Mouse (Mus musculus) heart, embryonic 11.5 days (tissue): Measurements from ENCODE around the gene Polr3h. TPM values are rescaled to one million over a fixed set of nuclear protein-coding genes. Genes with fewer than 3 reads are reported as not detected.
"Not testable (repeated sequence)": the region's sequence is repeated elsewhere in the genome, so short reads cannot be mapped to it uniquely, and the experiment has no call there.

Experiments
- ATAC-seq: fragments of 200-750 bp; cut with Nextera tagmentation; replicated peaks from 2 replicates; pipeline ENCODE4 v1.8.0; 2017; ENCODE audit warnings: moderate library complexity; ENCODE audit not compliant: insufficient number of reproducible peaks, low FRiP score, low TSS enrichment
- H3K27ac ChIP-seq: fragments of 300-500 bp; sonication (generic); 2 replicates; pipeline ENCODE4 v1.5.1; 2014; ENCODE audit warnings: mild to moderate bottlenecking, low read depth, low read length
- H3K27me3 ChIP-seq: fragments of 300-500 bp; sonication (generic); 2 replicates; pipeline ENCODE4 v1.6.1; 2014; ENCODE audit warnings: mild to moderate bottlenecking, low read length, mixed read lengths; ENCODE audit not compliant: control insufficient read depth, insufficient read depth
- H3K36me3 ChIP-seq: fragments of 300-500 bp; sonication (generic); 2 replicates; pipeline ENCODE4 v1.6.1; 2014; ENCODE audit warnings: mild to moderate bottlenecking, low read length, moderate library complexity, mixed read lengths; ENCODE audit not compliant: control insufficient read depth, insufficient read depth
- H3K4me1 ChIP-seq: fragments of 300-500 bp; sonication (generic); 2 replicates; pipeline ENCODE4 v1.6.1; 2014; ENCODE audit warnings: low read length; ENCODE audit not compliant: control insufficient read depth, insufficient read depth
- H3K4me2 ChIP-seq: fragments of 300-500 bp; sonication (generic); 2 replicates; pipeline ENCODE4 v1.6.1; 2014; ENCODE audit warnings: mild to moderate bottlenecking, moderate library complexity
- H3K4me3 ChIP-seq: fragments of 300-500 bp; sonication (generic); 2 replicates; pipeline ENCODE4 v1.5.1; 2014; ENCODE audit warnings: low read depth, low read length
- H3K9ac ChIP-seq: fragments of 300-500 bp; sonication (generic); 2 replicates; pipeline ENCODE4 v1.6.1; 2014; ENCODE audit warnings: mild to moderate bottlenecking, low read depth, low read length, moderate library complexity
- H3K9me3 ChIP-seq: fragments of 300-500 bp; sonication (generic); replicated peaks from 2 replicates; pipeline ENCODE4 v1.6.1; 2016; ENCODE audit warnings: low read length; ENCODE audit not compliant: control insufficient read depth
- WGBS: fragments of 180-500 bp; shearing (Covaris S2); extraction: QIAGEN DNeasy Blood & Tissue Kit; methylation state at CpG from one replicate; pipeline ENCODE4 v1.1.7; 2014; ENCODE audit not compliant: insufficient replicate concordance; 5-methylcytosine and 5-hydroxymethylcytosine counted together
- polyA plus RNA-seq: library from polyadenylated mRNA; unstranded; fragments of >200 nt; fragmentation: Nextera tagmentation; extraction: Ambion mirVana; gene quantifications from 2 replicates; pipeline ENCODE4 v1.2.1, GENCODE M21; 2014

The Polr3h gene
- polyA plus RNA-seq: 120 and 121 TPM in 2 replicates

DNA sequence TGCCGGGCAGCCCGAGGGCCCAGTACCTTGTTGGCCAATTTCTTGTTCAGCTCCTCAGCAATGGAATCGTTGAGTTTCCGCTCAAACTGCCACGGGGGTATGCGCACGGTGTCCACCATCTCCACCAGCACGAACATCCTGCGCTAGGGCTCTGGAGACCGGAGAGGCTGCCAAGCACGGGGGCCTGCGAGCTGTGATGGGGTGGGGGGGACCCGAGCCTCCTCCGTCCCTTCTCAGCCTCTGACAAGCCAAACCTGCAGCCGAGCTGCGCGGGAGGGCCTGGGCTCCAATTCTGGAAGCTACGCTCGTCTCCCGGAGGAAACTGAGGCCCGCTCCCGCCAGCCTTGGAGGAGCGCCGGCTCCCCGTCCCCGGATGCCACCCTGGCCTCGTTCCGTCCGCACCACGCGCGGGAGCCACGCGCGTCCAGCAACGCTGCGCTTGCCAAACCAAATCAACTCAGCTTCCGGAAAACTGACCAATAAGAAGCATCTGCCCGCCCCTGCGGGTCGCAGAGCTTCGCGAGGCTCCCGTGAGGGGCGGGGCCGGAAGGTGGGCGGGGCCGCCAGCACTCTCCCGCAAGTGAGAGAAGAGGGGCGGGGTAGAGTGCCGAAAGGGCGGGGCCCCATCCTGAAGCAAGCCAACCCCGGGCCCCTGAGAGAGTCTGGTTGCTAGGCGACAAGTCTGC lies at the start of gene Polr3h:
Gene Polr3h, minus strand, starts transcription at position 481 of the 686 bp plus-strand sequence.
- no peaks in the 10 kb centered on the region for H3K36me3 ChIP-seq
- H3K4me3 ChIP-seq: peak within 1 kb of the TSS; percentile 85
- H3K4me2 ChIP-seq: peak within 1 kb of the TSS; percentile 94
- WGBS: under 1% methylated on average over 52 of the region's 54 CpGs
- peak within 1 kb of the TSS; percentile 83 for H3K9ac ChIP-seq
- H3K9me3 ChIP-seq: no peaks in the 10 kb centered on the region
- peak within 1 kb of the TSS; percentile 1; the same call in 1 of the 2 replicates for H3K27ac ChIP-seq
- no peaks in the 10 kb centered on the region for H3K27me3 ChIP-seq
- peak; percentile 93 for ATAC-seq
- H3K4me1 ChIP-seq: peaks cover 14% of the 10 kb centered on the region

DNA sequence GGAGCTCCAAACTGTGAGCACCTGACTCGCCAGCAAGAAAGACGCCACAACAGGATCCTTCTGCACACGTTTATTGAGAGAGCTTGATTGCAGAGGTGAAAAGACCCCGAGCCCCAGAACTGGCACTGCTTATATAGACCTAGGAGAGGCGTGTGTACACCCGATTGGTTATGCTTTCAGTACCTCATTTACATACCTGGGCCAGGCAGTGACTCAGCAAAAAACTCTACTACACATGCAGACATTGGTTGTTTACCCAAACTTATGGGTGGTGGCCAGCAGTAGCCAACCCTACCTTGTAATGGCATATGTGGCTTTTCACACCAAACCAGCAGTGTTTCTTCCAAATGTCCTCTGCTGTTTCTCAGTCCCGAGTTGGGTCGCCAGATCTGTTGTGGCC lies 49.1 kb upstream of the Polr3h start:
- WGBS: 90% methylated on average over 8 of the region's 8 CpGs
- H3K4me1 ChIP-seq, H3K4me2 ChIP-seq, H3K9me3 ChIP-seq, H3K4me3 ChIP-seq, ATAC-seq, H3K27ac ChIP-seq, H3K36me3 ChIP-seq, H3K27me3 ChIP-seq, H3K9ac ChIP-seq: not testable (repeated sequence)

DNA sequence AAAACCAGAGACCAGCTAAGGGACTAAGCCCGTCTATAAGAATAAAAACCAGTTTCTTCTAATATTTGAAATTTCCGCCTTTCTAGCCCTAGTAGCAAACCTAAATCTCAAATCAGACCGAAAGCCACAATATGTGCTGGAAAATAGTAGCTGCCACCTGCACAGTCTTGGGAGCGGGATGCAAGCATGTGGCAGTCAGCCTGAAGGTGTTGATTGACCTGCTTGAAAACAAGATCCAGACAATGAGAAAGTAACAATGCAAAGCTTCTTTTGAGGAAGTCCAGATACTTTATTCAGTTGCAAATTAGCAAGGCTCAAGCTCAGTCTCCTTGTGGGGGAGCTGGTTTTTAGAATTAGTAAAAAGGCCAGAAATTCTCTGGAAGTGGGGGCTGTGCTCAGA lies 44.5 kb upstream of the Polr3h start:
- H3K36me3 ChIP-seq, H3K4me3 ChIP-seq, H3K4me2 ChIP-seq, ATAC-seq, H3K9ac ChIP-seq, H3K27ac ChIP-seq, H3K4me1 ChIP-seq, H3K27me3 ChIP-seq, H3K9me3 ChIP-seq: not testable (repeated sequence)
- 83% methylated on average over 4 of the region's 4 CpGs for WGBS

DNA sequence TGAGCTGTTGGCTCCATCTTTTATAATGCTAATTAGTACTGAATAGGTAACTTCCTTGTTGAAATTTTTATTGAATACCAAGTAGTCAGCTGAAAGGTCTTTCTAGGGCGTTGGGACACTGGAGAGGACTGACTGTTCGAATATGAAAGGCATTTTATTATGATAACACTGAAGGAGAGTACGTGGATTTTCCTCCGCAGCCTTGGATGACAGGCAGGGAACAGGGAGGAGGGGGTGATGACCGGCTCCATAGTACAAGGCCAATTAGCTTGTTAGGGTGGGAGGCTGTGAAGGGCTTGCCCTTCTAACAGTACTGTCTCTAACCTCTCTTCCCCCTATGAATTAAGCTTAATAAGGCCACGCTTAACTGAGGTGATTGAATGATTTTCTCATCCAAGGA lies 43.6 kb upstream of the Polr3h start:
- H3K4me2 ChIP-seq, H3K4me1 ChIP-seq, H3K27me3 ChIP-seq, H3K36me3 ChIP-seq, H3K27ac ChIP-seq, H3K9ac ChIP-seq, H3K4me3 ChIP-seq, ATAC-seq, H3K9me3 ChIP-seq: not testable (repeated sequence)
- WGBS: 71% methylated on average over 6 of the region's 6 CpGs

DNA sequence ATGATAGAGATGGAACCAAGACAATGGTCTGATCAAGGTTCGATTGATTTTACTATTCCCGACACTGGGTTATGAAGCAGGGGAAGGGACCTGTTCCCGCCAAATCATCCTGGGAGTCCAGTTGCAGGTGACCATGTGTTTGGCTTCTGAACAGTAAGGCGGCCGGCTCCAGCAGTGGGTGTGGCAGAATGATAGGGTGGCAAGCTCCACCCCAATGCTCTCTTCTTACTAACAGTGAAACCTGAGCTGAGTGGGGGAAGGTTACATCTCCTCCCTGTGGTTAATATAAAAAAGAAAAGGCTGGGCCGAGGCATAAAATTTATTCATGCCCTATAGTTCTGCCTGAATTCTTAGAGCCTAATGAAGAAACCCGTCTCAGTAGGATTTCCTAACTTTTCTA lies 43.1 kb upstream of the Polr3h start:
- H3K4me1 ChIP-seq: no peaks in the 10 kb centered on the region
- ATAC-seq: no peak
- no peak overlapping the region for H3K9ac ChIP-seq
- H3K36me3 ChIP-seq: no peaks in the 10 kb centered on the region
- 54% methylated on average over 7 of the region's 7 CpGs for WGBS
- no peaks in the 10 kb centered on the region; the same call in 1 of the 2 replicates for H3K9me3 ChIP-seq
- no peak overlapping the region for H3K27ac ChIP-seq
- no peaks in the 10 kb centered on the region for H3K27me3 ChIP-seq
- no peak overlapping the region for H3K4me2 ChIP-seq
- no peak overlapping the region for H3K4me3 ChIP-seq

DNA sequence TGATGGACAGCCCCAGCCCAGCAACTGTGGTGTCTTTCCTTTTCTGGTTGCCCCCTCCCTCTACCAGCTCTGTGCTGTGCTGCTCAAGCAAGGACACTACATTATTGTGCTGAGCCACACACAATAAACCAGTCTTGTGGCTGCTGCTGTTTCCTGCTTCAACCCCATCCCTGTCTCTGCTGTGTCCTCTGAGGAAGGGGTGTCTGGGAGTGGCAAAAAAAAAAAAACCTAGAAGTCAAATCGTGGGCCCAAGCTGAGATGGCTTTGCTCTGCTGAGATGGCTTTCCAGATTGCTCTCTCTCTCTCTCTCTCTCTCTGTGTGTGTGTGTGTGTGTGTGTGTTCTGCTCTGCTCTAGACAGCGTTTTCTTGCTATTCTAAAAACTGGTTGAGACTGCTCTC lies 42.4 kb upstream of the Polr3h start:
- H3K4me2 ChIP-seq: no peak overlapping the region
- ATAC-seq: no peak
- no peak overlapping the region for H3K27ac ChIP-seq
- H3K36me3 ChIP-seq: no peaks in the 10 kb centered on the region
- no peaks in the 10 kb centered on the region for H3K4me1 ChIP-seq
- no peaks in the 10 kb centered on the region; the same call in 1 of the 2 replicates for H3K9me3 ChIP-seq
- no peaks in the 10 kb centered on the region for H3K27me3 ChIP-seq
- no peak overlapping the region for H3K4me3 ChIP-seq
- no peak overlapping the region for H3K9ac ChIP-seq
- WGBS: 60% methylated on average over 2 of the region's 2 CpGs

DNA sequence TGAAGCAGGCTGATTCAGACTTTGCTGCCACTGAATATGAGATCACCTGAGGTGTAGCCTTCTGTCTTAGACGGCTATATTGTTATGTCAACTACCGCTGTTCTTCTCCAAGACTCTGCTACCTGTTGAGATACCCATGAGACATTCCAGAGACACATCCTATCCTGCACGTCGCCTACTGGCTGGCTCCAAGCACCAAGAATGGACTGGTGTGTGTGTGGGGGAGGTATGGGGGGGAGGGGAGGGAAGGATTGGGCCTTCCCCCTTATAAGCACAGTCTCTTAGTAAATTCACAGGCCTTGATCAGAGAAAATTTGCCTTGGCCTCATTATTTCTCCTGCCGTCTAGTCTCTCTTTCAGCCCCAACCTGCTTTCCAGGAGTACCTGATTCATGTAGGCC lies 41.8 kb upstream of the Polr3h start:
- ATAC-seq: no peak
- H3K9me3 ChIP-seq: no peaks in the 10 kb centered on the region; the same call in 1 of the 2 replicates
- H3K4me1 ChIP-seq: no peaks in the 10 kb centered on the region
- H3K36me3 ChIP-seq: no peaks in the 10 kb centered on the region
- 84% methylated on average over 5 of the region's 5 CpGs for WGBS
- no peaks in the 10 kb centered on the region for H3K27me3 ChIP-seq
- H3K27ac ChIP-seq: no peak overlapping the region
- H3K4me3 ChIP-seq: no peak overlapping the region
- no peak overlapping the region for H3K9ac ChIP-seq
- no peak overlapping the region for H3K4me2 ChIP-seq

DNA sequence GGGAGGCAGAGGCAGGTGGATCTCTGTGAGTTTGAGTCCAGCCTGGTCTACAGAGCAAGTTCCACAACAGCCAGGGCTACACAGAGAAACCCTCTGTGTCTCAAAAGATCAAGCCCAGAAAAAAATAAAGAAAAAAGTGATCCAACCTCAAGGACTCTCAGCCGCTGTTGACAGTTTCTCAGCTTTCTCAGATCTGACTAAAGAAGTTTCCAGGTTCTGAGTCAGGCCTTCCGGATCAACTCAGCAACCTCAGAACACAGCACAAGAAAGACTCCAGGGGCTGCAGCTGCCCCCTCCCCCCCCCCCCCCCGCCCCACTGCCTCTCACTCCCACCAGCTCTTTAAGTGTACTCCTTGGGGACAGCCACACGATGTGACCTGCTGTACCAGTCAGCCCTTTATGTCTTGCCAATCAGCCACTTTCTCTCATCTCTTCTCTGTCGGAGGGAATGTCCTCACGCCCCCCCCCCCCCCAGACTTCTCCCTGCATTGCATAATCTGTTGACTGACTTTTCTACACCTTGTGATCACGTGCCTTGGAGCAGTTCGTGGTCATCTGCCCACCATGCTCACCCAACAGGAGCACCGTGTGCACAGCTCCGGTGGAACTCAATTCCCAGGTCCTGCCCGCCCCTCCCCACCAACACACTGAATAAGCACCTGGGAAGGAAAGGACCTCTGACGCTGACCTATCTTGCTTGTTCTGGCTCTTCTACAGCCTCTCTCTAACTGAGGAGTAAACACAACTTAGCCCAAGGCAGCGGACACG lies 40.2 kb upstream of the Polr3h start:
- Histone ChIP-seq H3K27me3 (no peaks in the 10 kb centered on the region), H3K36me3 (no peaks in the 10 kb centered on the region), H3K4me1 (no peaks in the 10 kb centered on the region), H3K27ac (no peak overlapping the region), H3K4me2 (no peak overlapping the region), H3K9ac (no peak overlapping the region), H3K9me3 (no peaks in the 10 kb centered on the region), H3K4me3 (no peak overlapping the region)
- 77% methylated on average over 13 of the region's 14 CpGs for WGBS
- ATAC-seq: no peak
